Mouse (Mus musculus): ENCODE measurements around the gene 9530068E07Rik.

- no peak for TF ChIP-seq MAX (IDR thresholded peaks at IDR 0.05; ENCODE audit: low read depth)
- no peak for TF ChIP-seq CEBPB (IDR thresholded peaks at IDR 0.05; ENCODE audit: insufficient read depth, poor library complexity, severe bottlenecking)
- no peak for TF ChIP-seq POLR2A (IDR thresholded peaks at IDR 0.05; ENCODE audit: insufficient read length, low read depth)
- no peak for TF ChIP-seq USF1 (IDR thresholded peaks at IDR 0.05; ENCODE audit: low read depth)
- TF ChIP-seq SRF (IDR thresholded peaks at IDR 0.05; ENCODE audit: control insufficient read depth, insufficient read length, low read depth) = no peak
- TF ChIP-seq MYOD1 (IDR thresholded peaks at IDR 0.05; ENCODE audit: control insufficient read depth in 1 of 3, insufficient read length in 2 of 3, low read depth in 2 of 3) = no peak
- TF ChIP-seq TCF12 (IDR thresholded peaks at IDR 0.05; ENCODE audit: insufficient read depth, poor library complexity, severe bottlenecking) = no peak
- no peak for TF ChIP-seq E2F4 (IDR thresholded peaks at IDR 0.05; ENCODE audit: insufficient read depth)
Measured at GRCm38 (mm10) chr11:52348156-52348555, 48.1 kb upstream of the 9530068E07Rik start.
